Mouse (Mus musculus): ENCODE data around the gene Cbfa2t3. TPM values are rescaled to one million over a fixed set of nuclear protein-coding genes. Genes with fewer than 3 reads are reported as not detected.

Gene Cbfa2t3
- total RNA-seq (2015; ENCODE audit: low replicate concordance) (10.9 and 13.1 TPM in 2 replicates), total RNA-seq (2017; ENCODE audit: low replicate concordance) (10.9 and 13.8 TPM in 2 replicates)

DNA sequence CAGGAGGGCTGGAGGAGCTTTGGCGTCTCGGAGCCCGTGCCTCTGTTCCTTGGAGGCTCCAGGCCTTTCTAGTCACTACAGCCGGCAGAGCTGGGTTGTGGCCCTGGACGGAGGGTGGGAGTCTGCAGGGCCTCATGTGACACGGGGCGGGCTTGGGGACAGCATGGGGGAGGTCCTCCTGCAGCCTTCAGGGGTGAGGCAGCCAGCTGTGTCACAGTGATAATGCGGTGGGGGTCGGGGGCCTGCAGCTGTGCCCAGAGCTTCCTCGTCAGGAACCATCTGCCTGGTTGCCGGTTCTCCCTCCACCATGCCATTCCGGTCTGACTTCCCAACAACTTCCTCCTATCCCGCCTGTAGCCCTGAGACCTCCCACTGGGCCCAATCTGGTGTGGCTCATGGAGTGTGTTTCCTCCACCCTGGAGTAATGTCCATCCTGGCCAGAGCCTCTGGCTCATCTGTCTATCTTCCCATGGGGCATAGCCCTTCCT is at the start of gene Cbfa2t3:
Gene Cbfa2t3 (minus strand): TSS at position 105 of the 488 bp plus-strand sequence.
- ATAC-seq (replicated peaks; ENCODE audit: low FRiP score, poor library complexity, severe bottlenecking) = no peak

DNA sequence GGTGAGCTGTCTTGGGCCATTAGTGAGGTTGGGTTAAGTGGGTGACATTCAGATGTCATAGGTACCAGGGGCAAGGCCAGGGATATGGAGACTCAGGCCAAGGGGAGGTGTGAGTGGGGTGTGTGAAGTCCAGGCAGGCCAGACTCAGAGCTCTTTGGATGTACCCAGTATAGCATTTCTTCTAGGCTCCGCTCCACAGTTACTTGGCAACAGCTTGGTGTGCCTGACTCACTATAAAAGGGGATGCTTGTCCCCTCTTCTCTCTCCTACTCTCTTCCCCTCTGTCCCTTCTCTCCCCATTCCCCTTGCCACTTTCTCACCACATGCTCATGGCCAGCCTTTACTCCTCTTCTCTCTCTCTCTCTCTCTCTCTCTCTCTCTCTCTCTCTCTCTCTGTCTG is 48.9 kb upstream of the Cbfa2t3 start:
- ATAC-seq (replicated peaks; ENCODE audit: low FRiP score, poor library complexity, severe bottlenecking) = no peak

DNA sequence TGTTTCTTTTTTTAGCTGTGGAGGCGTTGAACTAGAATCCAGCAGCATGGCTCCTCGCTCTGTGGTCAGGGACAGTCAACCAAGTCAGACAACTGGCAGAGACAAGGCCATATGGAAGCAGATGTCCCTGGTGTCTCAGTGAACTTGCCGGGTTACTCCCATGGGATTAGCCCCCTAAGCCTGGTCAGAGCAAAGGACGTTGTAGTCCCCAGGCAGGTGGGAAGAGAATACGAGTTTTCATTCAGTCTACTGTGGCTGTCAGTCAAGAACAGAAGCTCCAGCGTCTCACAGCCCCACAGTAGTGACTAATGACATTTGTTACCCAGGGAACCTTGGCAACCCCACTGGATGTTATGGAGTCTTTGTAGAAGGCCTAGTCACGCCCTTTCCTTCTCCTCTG is 47.5 kb upstream of the Cbfa2t3 start:
- no peak for ATAC-seq (replicated peaks; ENCODE audit: low FRiP score, poor library complexity, severe bottlenecking)

DNA sequence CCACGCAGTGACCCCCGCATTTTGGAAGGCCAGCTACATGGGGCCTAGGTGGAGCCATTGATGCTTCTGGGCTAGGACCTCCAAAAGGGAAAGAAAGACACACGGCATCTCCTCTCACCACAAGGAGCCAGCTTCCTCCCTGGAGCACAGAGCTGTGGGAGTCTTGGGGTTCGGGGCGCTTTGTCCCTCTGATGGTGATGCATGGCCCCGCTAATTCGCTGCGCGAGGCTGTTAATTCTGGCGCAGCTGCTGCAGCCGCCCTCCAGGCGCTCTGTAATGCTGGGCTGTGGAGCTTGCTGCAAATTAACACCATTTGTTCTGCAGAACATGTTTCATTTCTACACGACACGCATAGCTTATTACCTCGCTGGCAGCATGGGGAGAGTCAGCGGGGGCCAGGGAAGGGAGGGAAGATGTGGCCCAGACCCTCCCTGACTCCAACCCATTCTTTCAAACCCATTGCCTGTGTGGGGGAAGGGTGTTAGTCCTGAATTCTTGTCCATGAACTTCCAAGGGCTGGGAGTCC is 46.9 kb upstream of the Cbfa2t3 start:
- ATAC-seq (replicated peaks; ENCODE audit: low FRiP score, poor library complexity, severe bottlenecking) = no peak

DNA sequence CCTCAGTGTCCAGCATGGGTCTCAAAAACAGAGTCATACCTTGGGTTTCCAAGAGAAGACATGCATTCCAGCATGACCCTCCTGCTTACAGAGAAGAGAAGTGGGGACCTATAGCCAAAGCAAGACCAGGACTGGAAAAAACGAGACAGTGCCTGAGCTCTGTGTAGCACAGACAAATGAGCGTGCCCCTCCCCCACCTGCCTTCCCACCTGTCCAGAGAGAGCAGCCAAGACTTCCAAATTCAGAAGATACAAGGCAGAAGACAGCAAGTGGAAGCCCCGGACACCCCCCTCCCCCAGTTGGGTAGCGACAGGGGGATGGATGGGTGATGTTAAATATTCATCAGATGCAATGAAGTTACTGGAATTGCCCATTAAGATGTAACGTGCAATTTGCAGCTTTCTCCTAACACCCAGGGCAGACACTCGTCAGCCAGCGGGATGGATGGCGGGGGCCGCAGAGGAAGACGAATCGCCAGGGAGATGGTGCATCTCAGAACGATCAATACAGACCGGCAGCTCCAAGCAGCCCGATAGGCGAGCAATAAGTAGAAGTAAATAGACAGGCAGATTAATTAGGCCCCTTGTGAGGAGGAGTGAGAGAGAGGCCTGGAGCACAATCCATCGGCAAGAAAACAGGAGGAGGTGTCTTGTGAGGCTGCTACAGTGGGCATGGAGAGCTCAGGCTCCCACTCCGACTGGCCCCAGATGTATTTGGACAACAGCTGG is 46.3 kb upstream of the Cbfa2t3 start:
- no peak for ATAC-seq (replicated peaks; ENCODE audit: low FRiP score, poor library complexity, severe bottlenecking)

DNA sequence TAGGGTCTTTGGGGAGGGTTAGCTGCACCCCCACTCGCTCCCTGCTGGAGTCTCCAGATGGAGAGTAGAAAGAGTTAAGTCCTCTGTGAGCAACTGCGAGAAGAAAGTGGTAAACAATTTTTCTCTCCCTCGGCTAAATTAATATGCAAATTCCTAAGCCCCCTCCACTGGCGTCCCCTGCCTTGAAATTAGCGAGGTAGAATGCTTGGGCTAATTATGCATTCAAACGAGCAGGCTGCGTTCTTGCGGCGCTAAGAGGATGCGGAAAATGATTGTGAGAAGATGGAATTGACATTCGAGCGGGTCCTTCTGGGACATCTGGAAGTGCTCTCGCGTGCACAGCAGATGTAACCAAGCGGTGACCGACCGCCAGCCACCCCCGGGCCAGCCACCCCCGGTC is 43.6 kb upstream of the Cbfa2t3 start:
- ATAC-seq (replicated peaks; ENCODE audit: low FRiP score, poor library complexity, severe bottlenecking) = no peak

DNA sequence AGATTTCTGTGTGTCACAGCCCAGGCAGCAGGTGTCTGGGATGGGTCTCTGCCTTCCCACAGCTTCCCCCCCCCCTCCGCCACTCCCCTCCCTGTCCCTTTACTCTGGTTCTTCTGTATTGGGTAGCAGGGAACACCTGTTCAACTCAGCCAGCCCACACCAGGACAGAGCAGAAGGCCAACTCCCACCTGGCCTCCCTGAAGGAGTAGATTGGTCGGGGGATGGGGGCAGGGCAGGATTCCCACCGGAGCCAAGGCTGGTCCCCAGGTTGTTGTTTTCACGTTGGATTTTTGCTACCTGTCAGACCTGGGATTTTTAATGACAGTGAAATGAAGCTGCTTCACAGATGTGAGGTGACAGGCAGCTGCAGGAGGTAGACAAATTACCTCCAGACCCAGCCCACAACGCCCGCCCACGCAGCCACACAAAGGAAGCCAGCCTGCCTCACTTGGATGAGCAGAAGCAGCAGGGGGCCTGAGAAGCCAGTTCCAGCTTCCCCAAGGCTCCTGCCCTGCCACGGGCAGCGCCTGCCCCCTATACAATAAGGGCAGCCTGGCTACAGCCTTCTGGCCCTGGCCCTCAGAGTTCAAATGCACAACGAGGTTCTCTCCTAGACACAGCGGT is 40.3 kb upstream of the Cbfa2t3 start:
- ATAC-seq (replicated peaks; ENCODE audit: low FRiP score, poor library complexity, severe bottlenecking) = no peak

DNA sequence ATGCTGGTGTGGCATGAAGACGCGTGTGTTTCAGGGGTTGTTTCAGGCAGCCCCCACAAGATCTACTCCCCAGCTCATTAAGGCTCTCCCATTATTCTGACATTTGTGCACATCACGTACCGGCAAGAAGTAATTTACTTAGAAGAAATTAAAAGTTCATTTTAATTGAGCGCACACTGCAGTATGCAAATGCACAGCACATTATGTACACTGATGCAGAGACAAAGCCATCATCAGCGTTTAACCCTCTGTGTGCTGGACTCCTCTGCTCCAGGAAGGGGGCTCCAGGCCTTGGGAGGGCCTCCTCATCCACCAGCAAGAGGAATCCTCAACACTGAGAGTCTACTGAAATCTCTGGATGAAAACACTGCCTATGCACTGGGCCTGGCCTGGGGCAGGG is 39.0 kb upstream of the Cbfa2t3 start:
- ATAC-seq (replicated peaks; ENCODE audit: low FRiP score, poor library complexity, severe bottlenecking) = no peak

DNA sequence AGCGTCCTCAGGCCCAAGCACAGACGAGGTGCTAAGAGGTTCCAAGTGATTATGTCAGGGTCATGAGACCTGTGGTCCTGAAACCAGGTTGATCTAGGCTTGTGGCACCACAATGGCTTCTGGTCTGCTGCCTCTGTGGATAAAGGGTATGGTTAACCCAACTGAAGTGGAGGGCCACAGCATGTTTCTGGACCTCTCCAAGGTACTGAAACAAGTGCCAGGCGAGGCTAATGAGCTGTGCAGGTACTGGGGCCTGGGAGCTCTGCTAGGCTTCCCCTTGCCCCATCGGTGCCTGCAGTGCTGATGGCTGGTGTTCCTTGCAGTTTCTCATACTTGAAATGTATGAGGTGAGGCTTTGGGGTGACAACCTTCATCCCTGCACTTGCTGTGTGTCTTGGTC is 38.2 kb upstream of the Cbfa2t3 start:
- no peak for ATAC-seq (replicated peaks; ENCODE audit: low FRiP score, poor library complexity, severe bottlenecking)

DNA sequence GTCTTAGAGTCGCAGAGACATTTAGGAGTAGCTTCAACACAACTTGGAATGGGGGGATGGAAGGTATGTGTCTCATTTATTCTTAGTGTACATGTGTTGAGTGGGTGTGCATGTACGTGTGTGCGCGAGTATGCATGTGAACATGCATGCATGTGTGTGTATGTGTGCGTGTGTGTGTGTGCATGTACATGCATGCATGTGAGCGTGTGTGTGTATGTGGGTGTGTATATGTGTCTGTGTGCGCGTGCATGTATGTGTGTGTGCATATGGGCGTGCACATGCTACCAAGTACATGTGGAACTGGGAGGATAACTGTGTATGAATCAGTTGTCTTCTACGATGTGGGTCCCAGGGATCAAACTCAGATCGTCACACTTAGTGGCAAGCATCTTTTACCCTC is 37.7 kb upstream of the Cbfa2t3 start:
- ATAC-seq (replicated peaks; ENCODE audit: low FRiP score, poor library complexity, severe bottlenecking) = no peak

DNA sequence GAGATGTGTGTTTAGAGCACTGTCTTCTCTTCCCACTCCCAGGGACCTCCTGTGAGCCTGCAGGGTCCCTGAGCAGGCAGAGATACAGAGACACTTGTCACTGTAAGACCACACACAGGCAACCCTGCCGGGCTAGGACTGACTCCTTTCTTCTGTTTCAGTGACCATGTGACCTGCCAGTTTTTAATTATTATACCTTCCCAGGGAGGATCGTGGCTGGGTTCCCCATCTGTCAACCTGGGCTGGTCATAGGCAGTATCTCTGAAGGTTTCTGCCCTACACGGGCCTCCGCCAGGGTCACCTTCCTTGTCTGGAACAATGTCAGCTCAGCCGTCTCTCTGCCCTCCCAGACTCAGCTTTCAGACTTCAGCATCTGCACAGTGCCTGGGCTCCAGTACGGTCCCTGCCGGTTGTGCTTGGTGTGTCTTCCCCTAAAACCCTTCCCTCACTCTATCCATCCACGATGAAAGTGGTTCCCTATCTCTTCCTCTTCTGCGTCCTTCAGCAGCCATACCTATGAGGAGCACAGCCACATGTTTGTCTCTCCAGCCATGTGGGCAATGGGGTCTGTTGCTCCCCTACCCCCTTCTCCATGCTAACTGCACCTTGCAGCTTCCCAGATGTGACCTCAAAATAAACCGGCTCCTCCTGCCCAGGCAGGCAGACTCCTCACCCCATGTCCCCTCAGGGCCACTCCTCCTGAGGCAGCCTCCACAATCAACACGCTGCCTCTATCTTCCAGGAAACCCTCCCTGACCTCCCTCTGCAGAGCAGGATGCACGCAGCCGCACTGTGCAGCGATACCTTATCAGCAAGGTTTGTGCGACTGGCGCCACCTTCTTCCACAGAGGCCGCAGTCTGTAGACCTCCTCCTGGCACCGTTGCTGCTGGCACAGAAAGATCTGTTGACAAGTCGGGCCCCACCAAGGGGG is 36.9 kb upstream of the Cbfa2t3 start:
- peak; percentile 53 for ATAC-seq (replicated peaks; ENCODE audit: low FRiP score, poor library complexity, severe bottlenecking)

DNA sequence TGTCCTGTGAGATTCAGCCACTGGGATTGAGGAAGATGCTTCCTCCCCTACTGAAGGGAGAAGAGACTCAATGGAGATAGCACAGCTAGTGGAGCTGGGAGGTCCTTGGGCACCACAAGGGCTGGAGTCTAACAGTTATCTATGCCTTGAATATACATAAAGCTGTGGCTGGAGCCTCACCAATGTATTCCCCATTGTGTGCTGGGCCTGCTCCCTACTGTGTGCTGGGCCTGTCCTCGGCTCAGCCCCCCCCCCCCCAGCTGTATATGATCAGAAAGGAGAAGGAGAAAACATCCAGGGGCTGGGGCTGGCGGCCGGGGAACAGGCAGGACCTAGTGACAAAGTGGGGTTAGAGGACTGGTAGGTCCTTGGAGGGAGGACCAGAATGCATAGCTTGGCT is 36.2 kb upstream of the Cbfa2t3 start:
- no peak for ATAC-seq (replicated peaks; ENCODE audit: low FRiP score, poor library complexity, severe bottlenecking)

DNA sequence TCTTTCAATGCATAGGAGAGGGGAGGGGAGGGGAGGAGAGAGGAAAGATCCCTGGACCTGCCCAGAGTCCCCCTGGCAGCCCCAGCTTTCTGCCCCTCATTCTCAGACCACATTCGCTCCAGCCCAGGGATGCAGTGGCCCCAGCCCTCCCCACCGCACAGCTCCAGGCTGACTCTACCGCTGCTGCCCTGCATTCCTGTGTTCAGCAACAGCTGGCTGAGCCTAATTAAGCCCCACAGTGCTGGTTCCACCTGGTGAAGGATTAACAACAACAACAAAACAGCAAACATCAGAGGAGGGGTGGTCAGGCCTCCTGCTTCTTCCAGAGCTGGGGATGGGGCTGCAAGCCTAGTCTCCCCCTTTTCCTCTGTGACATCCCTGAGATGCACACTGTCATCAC is 29.7 kb upstream of the Cbfa2t3 start:
- no peak for ATAC-seq (replicated peaks; ENCODE audit: low FRiP score, poor library complexity, severe bottlenecking)

DNA sequence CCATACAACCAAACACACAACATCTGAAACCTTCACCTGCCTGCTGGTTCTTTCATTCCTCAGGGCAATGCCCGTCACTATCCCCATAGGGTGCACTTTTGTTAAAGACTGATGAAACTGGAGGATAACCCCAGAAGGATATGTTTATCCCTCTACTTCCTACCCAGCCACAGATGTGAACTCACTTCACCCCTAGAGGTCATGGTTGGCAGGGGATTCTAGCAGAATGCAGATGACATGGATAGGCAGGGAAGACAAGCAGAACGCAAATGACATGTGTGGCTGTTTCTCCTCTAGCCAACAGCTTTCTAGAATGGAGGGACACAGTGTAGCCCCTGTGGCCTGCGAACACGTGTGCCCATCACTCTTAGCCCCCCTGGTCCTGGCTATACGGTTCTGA is 28.5 kb upstream of the Cbfa2t3 start:
- no peak for ATAC-seq (replicated peaks; ENCODE audit: low FRiP score, poor library complexity, severe bottlenecking)

DNA sequence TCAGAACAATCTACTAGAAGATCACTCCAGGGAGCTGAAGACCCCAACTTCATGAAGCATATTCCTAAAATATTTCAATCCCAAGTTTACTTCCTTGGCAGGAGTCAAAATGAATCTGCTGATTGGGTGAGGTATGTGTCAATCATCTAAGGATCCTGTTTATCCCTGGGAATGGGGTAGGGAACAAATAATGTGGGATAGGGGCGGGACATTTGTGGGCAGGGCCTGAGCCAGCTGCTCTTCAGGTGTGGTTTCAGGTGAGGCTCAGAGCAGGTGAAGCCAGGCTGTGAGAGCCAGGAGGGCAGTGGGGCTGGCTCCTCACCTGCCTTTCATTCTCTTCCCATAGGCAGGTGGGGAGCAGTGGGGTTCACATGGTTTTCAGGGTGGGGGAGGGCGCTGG is 27.9 kb upstream of the Cbfa2t3 start:
- no peak for ATAC-seq (replicated peaks; ENCODE audit: low FRiP score, poor library complexity, severe bottlenecking)

DNA sequence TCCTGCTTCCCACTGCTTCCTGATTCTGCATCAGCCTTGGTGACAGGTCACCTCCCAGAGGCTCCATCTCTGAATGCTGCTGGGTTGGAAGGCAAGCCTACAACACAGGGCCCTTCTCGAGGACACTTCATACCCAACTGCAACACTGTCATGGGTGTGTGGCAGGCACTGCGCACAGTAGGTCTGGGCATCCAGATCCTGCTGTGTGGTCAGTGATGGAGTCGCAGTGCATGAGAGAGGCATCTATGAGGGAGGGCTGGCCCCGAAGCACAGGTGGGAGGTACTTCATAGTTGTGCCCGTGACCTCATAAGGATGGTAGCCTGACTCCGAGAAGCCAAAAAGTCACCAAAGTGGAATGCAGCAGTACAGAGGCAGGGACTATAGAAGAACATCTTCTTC is 26.3 kb upstream of the Cbfa2t3 start:
- ATAC-seq (replicated peaks; ENCODE audit: low FRiP score, poor library complexity, severe bottlenecking) = no peak

DNA sequence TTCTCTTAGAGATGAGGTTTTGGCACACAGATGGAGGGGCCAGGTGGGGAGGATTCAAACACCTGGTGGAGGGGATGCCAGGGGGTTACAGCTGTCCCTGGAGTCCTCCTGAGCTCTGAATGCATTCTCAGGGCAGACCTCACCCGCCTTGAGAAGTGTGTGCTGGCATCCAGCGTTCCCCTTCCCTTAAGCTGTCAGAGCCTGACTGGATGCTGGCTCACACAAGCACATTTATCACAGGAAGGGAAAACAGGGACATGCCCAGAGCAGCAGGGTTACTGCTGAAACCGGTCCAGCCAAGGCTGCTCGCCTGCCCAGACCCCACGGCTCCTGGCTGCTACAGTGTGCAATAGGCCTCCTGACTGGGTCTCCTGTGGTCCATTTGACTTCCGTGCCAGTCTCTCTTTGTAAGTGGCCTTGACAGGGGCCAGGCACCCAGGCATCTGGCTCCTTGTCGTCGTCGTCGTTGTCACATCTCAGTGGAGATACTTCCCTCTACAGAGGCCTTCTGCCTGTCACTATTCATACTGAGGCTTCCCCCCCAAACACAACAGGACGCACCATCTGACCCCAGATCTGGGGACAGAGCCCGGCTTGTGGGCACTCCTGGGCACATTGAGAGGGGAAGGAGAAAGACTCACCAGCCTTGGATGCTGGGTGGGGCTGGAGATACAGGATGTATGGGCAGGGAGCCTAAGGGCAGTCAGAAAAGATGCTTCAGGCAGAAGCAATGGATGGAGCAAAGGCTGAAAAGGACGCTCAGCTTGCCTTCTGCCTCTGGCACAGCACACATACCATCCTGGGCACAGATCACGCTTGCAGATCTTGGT is 22.1 kb upstream of the Cbfa2t3 start:
- ATAC-seq (replicated peaks; ENCODE audit: low FRiP score, poor library complexity, severe bottlenecking) = peak; percentile 27

DNA sequence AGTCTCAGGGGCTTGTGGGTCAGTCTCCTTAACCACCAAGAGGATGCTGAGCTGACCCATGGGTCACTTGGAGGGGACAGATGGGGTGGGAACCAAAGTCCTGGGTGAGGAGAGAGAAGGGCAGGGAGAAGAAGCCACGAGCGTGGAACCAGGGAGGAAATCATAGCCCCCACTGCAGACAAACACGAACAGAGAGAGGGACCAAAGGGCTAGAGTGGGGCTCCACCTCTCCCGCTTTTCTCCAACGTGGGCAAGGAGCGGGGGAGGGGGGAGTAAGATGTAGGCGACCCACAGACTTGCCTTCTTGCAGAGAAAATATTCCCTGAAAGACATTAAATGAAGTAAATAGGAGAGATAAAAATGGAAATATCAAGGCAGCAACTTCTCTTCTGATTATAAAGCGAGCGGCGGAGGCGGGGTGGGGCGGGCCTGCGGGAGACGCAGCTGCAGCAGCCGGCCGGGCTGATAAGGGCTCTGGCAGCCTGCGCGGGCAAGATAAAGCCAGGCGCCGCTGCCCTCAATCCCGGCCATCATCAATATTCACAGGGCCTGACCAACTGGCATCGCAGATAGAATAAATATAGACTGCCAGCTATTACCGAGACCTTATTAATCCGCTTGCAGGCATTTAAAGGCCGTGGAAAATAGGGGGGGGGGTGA is 21.3 kb upstream of the Cbfa2t3 start:
- ATAC-seq (replicated peaks; ENCODE audit: low FRiP score, poor library complexity, severe bottlenecking) = peak; percentile 58

All from erythroblast, adult 5-6 weeks (primary cell).